Mouse (Mus musculus) retina, postnatal 7 days (tissue): Measurements from ENCODE around the gene Btbd16.
A peak's percentile ranks its signal among the peaks of the same experiment; 100 is the strongest.

Source experiments
- DNase-seq: peaks from one replicate; pipeline ENCODE4 v3.0.0-alpha.2; 2012; ENCODE audit warnings: low read depth, low spot score

Btbd16 gene

GRCm38 (mm10) chr7:130862501-130862900 is 88.6 kb downstream of the Btbd16 start:
- DNase-seq = no peak

GRCm38 (mm10) chr7:130864711-130865110 is 90.8 kb downstream of the Btbd16 start:
- DNase-seq = no peak

GRCm38 (mm10) chr7:130865613-130866591 is 92.0 kb downstream of the Btbd16 start, which contains the start of gene Plekha1:
Gene Plekha1, plus strand, starts transcription at chr7:130865756.
- peak; percentile 91 for DNase-seq

- DNase-seq = no peak
These were observed 92.8 kb downstream of the Btbd16 start for GRCm38 (mm10) chr7:130866640-130867039.

- DNase-seq = no peak
These were observed 93.4 kb downstream of the Btbd16 start for GRCm38 (mm10) chr7:130867256-130867655.
